Mouse (Mus musculus): ENCODE results near the gene Cavin2. TPM values are rescaled to one million over a fixed set of nuclear protein-coding genes. Genes with fewer than 3 reads are reported as not detected.

Gene Cavin2
- total RNA-seq, 1 experiment from 2014 or later = 8.0 TPM

GRCm38 (mm10) chr1:51300295-51300930 lies 11.5 kb downstream of the Cavin2 start:
- ATAC-seq (ENCODE audit: extremely low read depth, insufficient number of reproducible peaks, low FRiP score, poor library complexity, severe bottlenecking) = no peak

DNA sequence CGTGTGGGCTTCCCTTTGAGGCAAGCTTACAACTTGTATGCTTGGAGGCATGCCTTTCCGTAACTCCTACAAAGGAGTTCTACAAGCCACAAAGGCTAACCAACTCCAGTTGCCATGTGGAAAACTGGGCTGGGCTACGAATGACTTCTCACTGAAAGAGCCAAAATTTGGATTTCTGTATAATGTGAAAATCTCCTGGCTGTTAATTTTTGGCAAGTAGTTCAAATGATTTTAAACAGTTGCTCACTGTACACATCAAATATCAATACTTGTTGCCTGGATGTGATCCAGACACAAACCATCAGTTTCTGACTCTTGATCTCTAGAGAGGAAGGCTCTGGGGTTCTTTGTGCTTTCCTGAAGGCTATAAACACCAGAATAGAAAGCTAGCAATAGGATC lies 18.1 kb downstream of the Cavin2 start:
- ATAC-seq (ENCODE audit: extremely low read depth, insufficient number of reproducible peaks, low FRiP score, poor library complexity, severe bottlenecking) = no peak

DNA sequence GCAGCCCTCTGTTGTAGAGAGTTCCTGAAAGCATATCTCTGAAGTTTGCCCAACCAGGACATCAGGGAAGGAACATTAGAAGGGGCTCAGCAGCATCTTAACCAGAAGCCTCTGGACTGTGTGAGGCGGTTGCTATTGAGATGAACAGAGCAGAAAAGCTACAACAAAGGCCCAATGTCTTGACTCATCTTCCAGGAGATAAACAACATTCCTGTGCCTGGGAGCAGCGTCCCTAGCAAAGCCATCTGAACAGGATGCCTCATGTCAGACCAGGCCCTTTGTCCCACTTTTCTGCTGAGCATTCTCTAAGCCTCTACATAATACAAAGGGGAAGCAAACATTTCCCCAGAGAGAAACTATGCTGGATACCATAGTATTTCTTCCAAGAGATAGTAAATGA lies 26.6 kb downstream of the Cavin2 start:
- no peak for ATAC-seq (ENCODE audit: extremely low read depth, insufficient number of reproducible peaks, low FRiP score, poor library complexity, severe bottlenecking)

DNA sequence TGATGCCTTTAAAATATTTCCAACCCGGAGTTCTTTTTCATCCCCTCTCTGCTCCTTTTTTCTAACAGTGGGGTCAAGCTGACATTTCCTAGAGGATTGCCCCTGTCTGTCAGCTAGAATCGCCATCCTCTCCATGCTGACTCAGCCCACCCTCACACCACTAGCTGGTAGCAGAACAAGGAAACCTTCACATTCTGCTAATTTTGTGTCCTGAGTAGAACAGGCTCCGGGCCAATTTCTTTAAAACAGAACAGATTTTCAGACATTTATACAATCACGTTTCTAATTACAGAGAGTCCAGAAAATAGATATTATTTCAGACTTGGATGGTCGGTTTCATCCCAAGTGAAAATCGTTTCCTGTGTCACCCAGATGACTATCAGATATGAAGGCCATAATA lies 34.6 kb downstream of the Cavin2 start:
- ATAC-seq (ENCODE audit: extremely low read depth, insufficient number of reproducible peaks, low FRiP score, poor library complexity, severe bottlenecking) = no peak

DNA sequence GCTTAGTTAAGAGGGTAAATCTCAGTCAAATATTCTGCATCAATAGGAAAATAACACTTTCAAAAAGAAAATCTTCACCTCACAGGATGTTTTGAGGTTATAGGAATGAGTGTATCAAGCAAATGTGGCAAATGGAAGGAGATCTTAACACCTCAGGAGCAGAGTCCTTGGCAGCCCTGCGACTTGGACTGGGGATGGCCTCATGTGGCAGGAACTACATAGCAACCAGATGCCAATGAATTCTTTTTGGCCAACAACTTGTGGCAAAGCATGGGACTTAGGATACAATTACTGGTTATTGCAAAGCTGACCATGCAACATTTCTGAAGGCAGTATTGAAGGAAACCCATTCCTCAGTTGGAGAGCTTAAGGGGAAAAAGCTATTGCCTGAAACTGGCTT lies 39.6 kb downstream of the Cavin2 start:
- ATAC-seq (ENCODE audit: extremely low read depth, insufficient number of reproducible peaks, low FRiP score, poor library complexity, severe bottlenecking) = no peak

GRCm38 (mm10) chr1:51332986-51333385 lies 44.1 kb downstream of the Cavin2 start:
- ATAC-seq (ENCODE audit: extremely low read depth, insufficient number of reproducible peaks, low FRiP score, poor library complexity, severe bottlenecking) = no peak

GRCm38 (mm10) chr1:51333557-51334285 lies 44.8 kb downstream of the Cavin2 start:
- no peak for ATAC-seq (ENCODE audit: extremely low read depth, insufficient number of reproducible peaks, low FRiP score, poor library complexity, severe bottlenecking)

DNA sequence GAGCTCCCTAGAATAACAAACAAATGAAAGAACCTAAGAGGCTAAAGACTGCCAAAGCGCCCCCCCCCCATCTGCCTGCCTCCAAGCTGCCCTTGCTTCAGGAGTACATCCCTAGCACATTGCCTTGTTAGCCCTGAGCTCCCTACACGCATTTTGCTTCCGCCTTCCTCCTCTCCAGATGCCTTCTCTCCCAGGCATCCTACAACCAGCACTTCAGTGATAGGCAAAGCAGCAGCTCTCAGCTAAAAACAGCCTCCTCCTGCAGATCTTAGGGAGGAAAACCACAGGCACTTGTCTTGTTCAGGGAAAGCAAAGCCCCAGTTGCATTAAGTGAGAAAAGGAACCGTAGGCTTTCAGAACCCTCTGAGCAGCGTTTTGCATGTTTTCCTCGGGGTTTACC lies 45.4 kb downstream of the Cavin2 start:
- no peak for ATAC-seq (ENCODE audit: extremely low read depth, insufficient number of reproducible peaks, low FRiP score, poor library complexity, severe bottlenecking)

GRCm38 (mm10) chr1:51335081-51335480 lies 46.2 kb downstream of the Cavin2 start:
- ATAC-seq (ENCODE audit: extremely low read depth, insufficient number of reproducible peaks, low FRiP score, poor library complexity, severe bottlenecking) = no peak

DNA sequence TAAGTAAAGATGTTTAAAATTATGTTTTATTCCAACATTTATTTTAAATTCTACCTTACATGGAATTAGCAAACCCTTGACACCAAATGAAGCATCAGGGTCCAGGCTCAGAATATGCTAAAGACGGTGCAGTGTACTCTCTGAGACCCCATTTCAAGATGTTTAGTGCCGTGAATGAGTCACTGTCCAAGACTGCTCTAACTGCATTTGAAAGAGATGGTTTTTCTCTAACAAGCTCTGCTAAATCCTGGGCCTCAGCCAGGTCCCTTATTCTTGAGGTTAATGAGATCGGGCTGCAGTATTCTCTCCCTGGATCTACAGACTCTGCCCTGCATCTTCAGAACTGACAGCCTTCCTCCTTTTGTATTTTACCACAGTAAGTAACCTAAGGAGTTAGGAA lies 55.2 kb downstream of the Cavin2 start:
- ATAC-seq (ENCODE audit: extremely low read depth, insufficient number of reproducible peaks, low FRiP score, poor library complexity, severe bottlenecking) = no peak

DNA sequence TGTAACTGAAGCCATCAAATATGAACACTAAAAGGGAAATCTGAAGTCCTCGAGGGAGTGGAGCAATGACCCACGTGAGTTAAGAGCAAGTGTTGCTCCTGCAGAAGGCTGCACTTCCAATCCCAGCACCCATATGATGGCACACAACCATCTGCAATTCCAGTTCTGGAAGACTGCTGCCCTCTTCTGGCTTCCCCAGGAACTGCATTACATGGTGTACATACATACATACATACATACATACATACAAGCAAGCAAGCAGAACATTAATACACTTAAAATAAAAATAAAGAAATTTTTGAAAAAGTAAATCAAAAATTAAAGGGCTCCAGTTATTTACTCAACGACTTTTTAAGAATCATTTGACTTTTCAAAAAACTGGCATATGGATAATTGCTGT lies 58.7 kb downstream of the Cavin2 start:
- no peak for ATAC-seq (ENCODE audit: extremely low read depth, insufficient number of reproducible peaks, low FRiP score, poor library complexity, severe bottlenecking)

DNA sequence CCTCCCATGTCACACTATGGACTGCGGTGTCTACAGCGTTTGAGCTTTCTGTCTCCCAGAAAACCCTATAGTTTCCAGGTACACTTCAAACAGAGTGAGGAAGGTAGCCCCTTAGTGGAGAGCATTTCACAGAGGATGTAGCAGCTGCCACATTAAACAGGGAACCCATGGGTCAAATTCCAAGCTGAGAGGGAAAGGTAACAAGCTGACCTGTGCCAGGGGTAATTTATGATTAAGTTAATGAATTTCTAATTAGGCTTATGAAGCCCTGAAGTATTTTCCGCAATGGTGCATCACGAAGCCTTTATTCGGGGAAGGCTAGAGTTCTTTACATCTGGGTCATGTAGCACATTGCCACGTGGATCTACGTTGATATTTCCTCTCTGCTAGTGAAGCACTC lies 59.7 kb downstream of the Cavin2 start:
- ATAC-seq (ENCODE audit: extremely low read depth, insufficient number of reproducible peaks, low FRiP score, poor library complexity, severe bottlenecking) = no peak

DNA sequence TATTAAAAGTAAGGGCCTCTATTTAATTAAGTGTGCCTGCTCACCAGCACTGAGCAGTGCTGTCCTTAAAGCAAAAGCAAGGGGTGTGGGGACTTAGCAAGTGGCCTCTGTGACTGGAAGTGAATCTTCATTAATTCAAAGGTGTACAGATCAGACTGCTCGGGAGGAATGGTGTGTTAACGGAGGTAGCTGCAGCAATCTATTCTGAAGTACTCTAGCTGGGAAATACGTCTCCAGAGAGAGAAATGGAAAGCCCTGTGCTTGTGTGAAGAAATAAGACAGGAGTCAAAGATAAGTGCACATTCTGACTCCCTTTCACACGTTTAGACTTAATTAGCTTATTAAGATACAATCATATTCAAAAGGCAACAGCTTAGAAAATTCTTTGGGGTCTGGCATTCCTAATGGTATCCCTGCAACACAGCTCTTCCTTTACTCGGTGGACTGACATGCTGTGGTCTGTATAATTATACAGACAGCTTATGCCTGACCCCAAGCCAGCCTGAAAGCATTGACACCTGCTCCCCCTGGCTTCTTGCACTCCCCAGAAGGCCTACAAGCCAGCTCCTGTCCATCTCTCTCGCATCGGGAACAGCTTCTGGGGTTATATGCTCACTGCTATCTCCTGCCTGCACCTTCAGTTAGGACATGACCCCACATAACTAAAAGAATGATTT lies 60.5 kb downstream of the Cavin2 start:
- ATAC-seq (ENCODE audit: extremely low read depth, insufficient number of reproducible peaks, low FRiP score, poor library complexity, severe bottlenecking) = no peak

Other genes starting within 250 kb of the Cavin2 start
- gene Nabp1, start 189.3 kb downstream of the Cavin2 start, total RNA-seq (2017) = 264 and 309 TPM in 2 replicates